Mouse (Mus musculus): Measurements from ENCODE around the gene Fut1. TPM values are rescaled to one million over a fixed set of nuclear protein-coding genes. Genes with fewer than 3 reads are reported as not detected.

Gene Fut1
- polyA plus RNA-seq, 1 experiment: 0.21 TPM

GRCm38 (mm10) chr7:45574472-45575379, 42.4 kb upstream of the Fut1 start:
- Histone ChIP-seq H3K4me1 (ENCODE audit: control insufficient read depth, insufficient read depth, low read length) (peaks cover 7% of the 10 kb centered on the region), H3K27me3 (ENCODE audit: control insufficient read depth, insufficient read depth, low read length) (no peaks in the 10 kb centered on the region), H3K27ac (ENCODE audit: control insufficient read depth, insufficient read depth, low read depth, low read length) (no peak overlapping the region), H3K36me3 (ENCODE audit: control insufficient read depth, insufficient read depth, low read length) (no peaks in the 10 kb centered on the region; the same call in 1 of the 2 replicates), H3K4me3 (ENCODE audit: control insufficient read depth, low read depth, low read length) (no peak overlapping the region)
- TF ChIP-seq POLR2A (IDR thresholded peaks at IDR 0.05; ENCODE audit: control insufficient read depth, low read depth, low read length) (no peak), CTCF (IDR thresholded peaks at IDR 0.05; ENCODE audit: control insufficient read depth, insufficient read depth, insufficient replicate concordance, low read depth, low read length) (no peak)

- no peak for TF ChIP-seq POLR2A (IDR thresholded peaks at IDR 0.05; ENCODE audit: control insufficient read depth, low read depth, low read length)
- no peak for TF ChIP-seq CTCF (IDR thresholded peaks at IDR 0.05; ENCODE audit: control insufficient read depth, insufficient read depth, insufficient replicate concordance, low read depth, low read length)
These were observed 31.2 kb upstream of the Fut1 start for GRCm38 (mm10) chr7:45585923-45586322.

GRCm38 (mm10) chr7:45587631-45588592, 29.2 kb upstream of the Fut1 start:
- Histone ChIP-seq H3K4me3 (ENCODE audit: control insufficient read depth, low read depth, low read length) (no peak overlapping the region), H3K4me1 (ENCODE audit: control insufficient read depth, insufficient read depth, low read length) (peaks cover 12% of the 10 kb centered on the region), H3K36me3 (ENCODE audit: control insufficient read depth, insufficient read depth, low read length) (no peaks in the 10 kb centered on the region; the same call in 1 of the 2 replicates), H3K27me3 (ENCODE audit: control insufficient read depth, insufficient read depth, low read length) (no peaks in the 10 kb centered on the region), H3K27ac (ENCODE audit: control insufficient read depth, insufficient read depth, low read depth, low read length) (no peak overlapping the region)
- no peak for TF ChIP-seq CTCF (IDR thresholded peaks at IDR 0.05; ENCODE audit: control insufficient read depth, insufficient read depth, insufficient replicate concordance, low read depth, low read length)
- TF ChIP-seq POLR2A (IDR thresholded peaks at IDR 0.05; ENCODE audit: control insufficient read depth, low read depth, low read length): no peak

More at GRCm38 (mm10) chr7:45585923-45586322, 31.2 kb upstream of the Fut1 start:
- no peaks in the 10 kb centered on the region; the same call in 1 of the 2 replicates for H3K36me3 ChIP-seq (ENCODE audit: control insufficient read depth, insufficient read depth, low read length)
- H3K27me3 ChIP-seq (ENCODE audit: control insufficient read depth, insufficient read depth, low read length): no peaks in the 10 kb centered on the region
- H3K4me3 ChIP-seq (ENCODE audit: control insufficient read depth, low read depth, low read length): no peak overlapping the region
- no peak overlapping the region for H3K27ac ChIP-seq (ENCODE audit: control insufficient read depth, insufficient read depth, low read depth, low read length)
- H3K4me1 ChIP-seq (ENCODE audit: control insufficient read depth, insufficient read depth, low read length): peaks cover 13% of the 10 kb centered on the region

GRCm38 (mm10) chr7:45589173-45589572, 27.9 kb upstream of the Fut1 start:
- TF ChIP-seq CTCF (IDR thresholded peaks at IDR 0.05; ENCODE audit: control insufficient read depth, insufficient read depth, insufficient replicate concordance, low read depth, low read length) (peak; percentile 71; the same call in 1 of the 2 replicates), POLR2A (IDR thresholded peaks at IDR 0.05; ENCODE audit: control insufficient read depth, low read depth, low read length) (no peak)
- H3K27ac ChIP-seq (ENCODE audit: control insufficient read depth, insufficient read depth, low read depth, low read length): no peak overlapping the region
- peak overlapping the region; percentile 77 for H3K4me3 ChIP-seq (ENCODE audit: control insufficient read depth, low read depth, low read length)
- no peaks in the 10 kb centered on the region; the same call in 1 of the 2 replicates for H3K36me3 ChIP-seq (ENCODE audit: control insufficient read depth, insufficient read depth, low read length)
- H3K27me3 ChIP-seq (ENCODE audit: control insufficient read depth, insufficient read depth, low read length): no peaks in the 10 kb centered on the region
- H3K4me1 ChIP-seq (ENCODE audit: control insufficient read depth, insufficient read depth, low read length): peaks cover 12% of the 10 kb centered on the region

- H3K27ac ChIP-seq (ENCODE audit: control insufficient read depth, insufficient read depth, low read depth, low read length): peak overlapping the region; percentile 27; the same call in 1 of the 2 replicates
These were observed 27.2 kb upstream of the Fut1 start for GRCm38 (mm10) chr7:45589898-45590297.

GRCm38 (mm10) chr7:45590874-45591273, 26.2 kb upstream of the Fut1 start:
- Histone ChIP-seq H3K4me3 (ENCODE audit: control insufficient read depth, low read depth, low read length) (no peak overlapping the region), H3K27me3 (ENCODE audit: control insufficient read depth, insufficient read depth, low read length) (no peaks in the 10 kb centered on the region), H3K36me3 (ENCODE audit: control insufficient read depth, insufficient read depth, low read length) (no peaks in the 10 kb centered on the region; the same call in 1 of the 2 replicates), H3K27ac (ENCODE audit: control insufficient read depth, insufficient read depth, low read depth, low read length) (no peak overlapping the region), H3K4me1 (ENCODE audit: control insufficient read depth, insufficient read depth, low read length) (peaks cover 12% of the 10 kb centered on the region)
- no peak for TF ChIP-seq CTCF (IDR thresholded peaks at IDR 0.05; ENCODE audit: control insufficient read depth, insufficient read depth, insufficient replicate concordance, low read depth, low read length)
- TF ChIP-seq POLR2A (IDR thresholded peaks at IDR 0.05; ENCODE audit: control insufficient read depth, low read depth, low read length): no peak

More at GRCm38 (mm10) chr7:45589898-45590297, 27.2 kb upstream of the Fut1 start:
- no peak for TF ChIP-seq CTCF (IDR thresholded peaks at IDR 0.05; ENCODE audit: control insufficient read depth, insufficient read depth, insufficient replicate concordance, low read depth, low read length)
- TF ChIP-seq POLR2A (IDR thresholded peaks at IDR 0.05; ENCODE audit: control insufficient read depth, low read depth, low read length): no peak
- Histone ChIP-seq H3K27me3 (ENCODE audit: control insufficient read depth, insufficient read depth, low read length) (no peaks in the 10 kb centered on the region), H3K36me3 (ENCODE audit: control insufficient read depth, insufficient read depth, low read length) (no peaks in the 10 kb centered on the region; the same call in 1 of the 2 replicates), H3K4me1 (ENCODE audit: control insufficient read depth, insufficient read depth, low read length) (peaks cover 12% of the 10 kb centered on the region), H3K4me3 (ENCODE audit: control insufficient read depth, low read depth, low read length) (no peak overlapping the region)

All from testis, adult 2 months (tissue).